Mouse (Mus musculus) ES-Bruce4 (cell line): Measurements from ENCODE around the gene Pola1.

ENCODE experiments used
- CTCF ChIP-seq: IDR thresholded peaks from one replicate; pipeline ENCODE4 v1.8.1; 2011; ENCODE audit warnings: low read depth, low read length
- POLR2A ChIP-seq: IDR thresholded peaks from one replicate; pipeline ENCODE4 v1.8.1; 2011; ENCODE audit warnings: low read length; ENCODE audit not compliant: insufficient read depth

DNA sequence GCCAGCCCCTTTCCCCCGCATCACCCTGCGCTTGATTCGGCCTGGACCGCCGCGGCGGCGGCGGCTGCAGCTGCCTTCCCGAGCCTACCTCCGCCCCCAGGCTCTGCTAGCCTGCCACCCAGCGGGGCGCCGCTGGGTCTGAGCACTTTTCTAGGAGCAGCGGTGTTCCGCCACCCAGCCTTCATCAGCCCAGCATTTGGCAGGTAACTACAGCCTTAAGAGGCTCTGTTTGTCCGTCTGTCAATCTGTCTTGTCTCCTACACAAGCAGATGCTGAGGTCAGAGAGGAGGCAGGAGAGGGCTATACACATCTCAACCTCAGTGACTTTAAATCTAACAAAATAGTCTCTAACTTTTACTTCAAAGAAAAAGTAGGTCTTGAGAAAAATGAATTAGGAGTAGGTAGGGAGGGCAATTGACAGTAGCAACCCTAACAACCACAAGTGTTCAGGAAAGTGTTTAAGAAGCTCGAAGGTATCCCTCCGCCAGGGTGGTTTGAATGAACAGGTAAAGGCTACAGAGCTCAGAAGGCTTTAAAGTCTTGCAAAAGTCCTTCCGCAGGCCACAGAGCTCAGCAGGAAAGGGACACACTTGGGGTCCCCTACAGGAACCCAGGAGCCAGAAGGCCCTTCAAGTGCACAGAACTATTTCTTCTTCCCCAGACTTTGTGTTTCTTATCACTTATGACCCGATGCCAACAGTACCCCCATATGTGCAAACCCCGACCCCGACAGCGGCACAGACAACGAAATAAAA lies 337.0 kb downstream of the Pola1 start:
- no peak for TF ChIP-seq POLR2A
- TF ChIP-seq CTCF: no peak
